Mouse (Mus musculus) kidney, adult 9 months (tissue): ENCODE results near the gene Midn.
A peak's percentile ranks its signal among the peaks of the same experiment; 100 is the strongest.

ENCODE experiments used
- DNase-seq: peaks from one replicate; pipeline ENCODE4 v3.0.0; 2022

Midn gene

GRCm38 (mm10) chr10:80147719-80148601 is at the start of gene Midn:
Midn (plus strand) TSS chr10:80148272.
- DNase-seq = peak; percentile 91

GRCm38 (mm10) chr10:80098630-80099029 is 49.4 kb upstream of the Midn start:
- peak; percentile 30 for DNase-seq

- DNase-seq = peak; percentile 49
Observed at GRCm38 (mm10) chr10:80100982-80101381, 47.1 kb upstream of the Midn start.

GRCm38 (mm10) chr10:80102216-80102915 is 45.7 kb upstream of the Midn start:
- peak; percentile 88 for DNase-seq

- no peak for DNase-seq
Observed at GRCm38 (mm10) chr10:80103032-80103431, 45.0 kb upstream of the Midn start.

DNA sequence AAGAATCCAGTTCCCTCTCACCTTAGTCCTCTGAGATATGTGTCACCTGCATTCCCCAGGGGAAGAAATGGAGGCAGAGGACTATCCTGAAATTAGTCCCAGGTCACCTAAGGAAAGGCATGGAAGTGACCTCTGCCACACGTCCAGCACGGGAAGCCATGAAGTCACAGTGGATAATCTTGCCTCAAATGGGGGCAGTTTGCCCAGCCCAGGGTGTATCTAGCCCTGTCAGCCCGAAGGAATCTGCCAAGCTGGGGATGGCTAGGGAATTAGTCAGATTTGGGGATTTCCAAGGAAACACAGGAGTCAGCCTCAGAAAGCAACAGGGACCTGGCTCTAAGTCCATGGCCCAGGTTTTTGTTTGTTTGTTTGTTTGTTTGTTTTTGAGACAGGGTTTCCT is 43.9 kb upstream of the Midn start:
- no peak for DNase-seq

DNA sequence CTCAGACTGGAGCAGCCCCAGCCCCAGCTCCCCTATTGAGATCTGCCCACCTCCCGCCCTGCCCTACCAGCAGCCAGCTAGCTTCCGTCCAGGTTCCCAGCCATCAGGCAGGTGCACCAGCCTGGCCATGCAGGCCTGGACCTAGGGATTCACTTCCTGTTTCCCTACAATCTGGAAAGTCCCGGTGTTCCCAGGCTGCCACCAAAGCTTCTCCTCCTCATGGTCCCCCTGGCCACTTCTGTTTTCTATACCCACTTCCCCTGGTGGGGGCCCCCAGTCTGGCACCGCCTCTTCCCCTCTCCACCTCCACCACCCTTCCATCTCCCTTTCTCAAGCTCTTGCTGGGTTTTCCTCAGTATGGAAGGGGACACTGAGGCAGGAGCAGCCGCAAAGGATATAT is 42.6 kb upstream of the Midn start, which contains the start of gene Sbno2:
Gene Sbno2, minus strand, starts transcription at position 112 of the 400 bp plus-strand sequence.
- DNase-seq = no peak

- DNase-seq = no peak
Observed at GRCm38 (mm10) chr10:80105926-80106325, 42.1 kb upstream of the Midn start.

DNA sequence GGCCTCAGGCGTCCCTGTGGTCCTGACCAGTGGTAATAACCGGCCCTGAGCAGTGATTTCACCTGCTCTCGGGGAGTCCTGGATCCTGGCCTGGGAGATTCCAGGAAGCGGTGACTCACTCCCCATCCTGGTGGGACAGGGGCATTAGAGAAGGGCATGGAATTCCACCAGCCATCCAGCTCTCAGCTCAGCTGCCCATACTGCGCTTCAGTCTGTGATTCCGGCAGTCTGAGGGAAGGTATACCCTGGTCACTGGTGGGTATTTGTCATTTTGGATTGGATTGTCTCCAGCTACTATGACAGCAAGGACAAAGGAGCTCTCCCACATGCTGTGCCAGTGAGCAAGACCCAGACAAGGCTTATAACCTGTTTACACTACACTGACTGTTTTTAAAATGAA is 40.4 kb upstream of the Midn start:
- DNase-seq = no peak

- peak; percentile 97 for DNase-seq
Observed at GRCm38 (mm10) chr10:80114341-80115284, 33.5 kb upstream of the Midn start.

DNA sequence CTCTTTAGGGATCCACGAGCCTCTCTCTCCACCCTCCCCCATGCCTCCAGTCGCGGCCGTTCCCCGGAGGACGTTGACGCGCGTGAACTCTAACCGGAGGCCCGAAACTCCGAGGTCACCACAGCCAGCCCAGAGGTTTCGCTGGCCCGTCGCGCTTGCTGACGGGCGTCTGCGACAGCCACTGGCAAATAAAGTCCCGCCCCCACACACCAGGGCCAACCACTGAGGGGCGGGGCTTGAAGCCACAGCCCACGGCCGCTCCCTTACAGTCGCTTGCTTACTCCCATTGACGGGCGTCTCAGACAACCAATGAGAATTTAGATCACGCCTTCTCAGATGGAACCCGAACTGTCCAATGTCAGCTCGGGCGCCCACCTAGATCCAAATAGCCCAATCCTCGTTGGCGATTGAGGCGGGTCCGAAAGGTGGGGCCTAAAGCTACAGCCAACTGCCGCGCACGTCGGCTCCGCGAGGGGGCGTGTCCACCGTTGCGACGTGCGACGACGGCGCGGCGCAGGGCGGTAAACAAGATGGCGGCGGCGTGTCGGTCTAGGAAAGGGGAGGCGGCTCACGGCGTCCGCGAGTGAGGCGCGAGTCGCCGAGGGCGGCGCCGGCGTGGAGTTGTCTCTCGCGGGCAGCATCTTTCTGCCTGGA is 32.7 kb upstream of the Midn start, which contains the start of gene Stk11:
Gene Stk11, plus strand, starts transcription at position 514 of the 654 bp plus-strand sequence.
- DNase-seq = peak; percentile 100

DNA sequence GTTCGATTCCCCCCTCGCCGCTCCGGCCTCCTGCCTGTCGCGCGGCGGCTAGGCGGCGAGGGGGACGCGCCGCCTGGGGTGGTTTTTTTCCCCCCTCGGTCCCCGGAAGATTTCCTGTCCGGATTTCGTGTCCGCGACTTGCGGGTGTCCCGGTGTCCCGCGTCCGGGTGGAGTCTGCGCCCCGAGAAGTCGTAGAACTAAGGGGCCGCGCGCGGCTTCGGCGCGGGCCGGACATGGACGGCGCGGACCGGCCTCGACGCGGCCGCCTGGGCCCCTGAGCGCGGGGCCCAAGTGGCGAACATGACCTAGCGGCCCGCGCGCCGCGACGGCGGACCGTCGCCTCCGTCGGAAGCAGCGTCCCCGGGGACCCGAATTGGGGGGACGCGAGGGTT is 32.1 kb upstream of the Midn start:
- no peak for DNase-seq

DNA sequence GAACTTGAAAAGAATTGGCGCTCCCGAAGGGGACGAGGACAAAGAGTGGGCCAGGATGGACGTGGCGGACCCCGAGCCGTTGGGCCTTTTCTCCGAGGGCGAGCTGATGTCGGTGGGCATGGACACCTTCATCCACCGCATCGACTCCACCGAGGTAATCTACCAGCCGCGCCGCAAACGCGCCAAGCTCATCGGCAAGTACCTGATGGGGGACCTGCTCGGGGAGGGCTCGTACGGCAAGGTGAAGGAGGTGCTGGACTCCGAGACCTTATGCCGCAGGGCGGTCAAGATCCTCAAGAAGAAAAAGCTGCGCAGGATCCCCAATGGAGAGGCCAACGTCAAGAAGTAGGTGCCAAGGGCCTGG is 31.5 kb upstream of the Midn start:
- DNase-seq = peak; percentile 39

DNA sequence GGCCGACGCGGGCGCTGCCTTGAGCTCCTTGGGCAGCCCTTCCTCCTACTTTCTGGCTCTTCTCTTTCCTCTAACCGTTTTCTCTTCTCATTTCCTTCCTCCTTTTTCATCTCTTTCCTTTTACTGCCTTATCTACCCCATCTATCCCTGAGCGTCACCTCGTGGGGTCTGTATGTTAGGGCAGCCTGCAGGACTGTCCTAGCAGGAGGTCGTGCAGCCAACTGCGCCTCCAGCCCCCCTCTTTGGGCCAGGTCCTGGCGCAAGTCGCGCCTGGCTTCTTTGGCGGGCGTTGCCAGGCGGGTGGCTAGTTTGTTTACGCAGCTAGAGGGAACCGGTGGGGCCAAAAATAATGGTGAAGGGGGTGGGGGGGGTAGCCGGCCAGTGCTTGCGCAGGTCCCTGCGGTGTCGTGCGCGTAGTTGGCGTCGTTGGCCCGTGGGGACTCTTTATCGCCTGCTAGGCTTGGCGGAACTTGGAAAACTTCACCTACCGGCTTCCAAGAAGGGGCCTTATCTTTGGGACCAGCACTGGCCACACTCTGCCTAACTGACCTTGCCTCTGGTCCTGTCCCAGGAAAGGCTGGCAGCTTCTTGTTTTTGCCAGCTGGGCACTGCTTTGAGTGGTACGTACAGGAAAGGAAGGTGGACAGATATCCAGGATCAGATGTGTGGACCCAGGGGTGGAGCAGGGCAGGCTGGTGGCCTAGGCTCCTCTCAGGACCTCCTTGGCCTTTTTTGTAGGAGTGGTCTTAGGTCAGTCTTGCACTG is 31.0 kb upstream of the Midn start:
- DNase-seq = peak; percentile 44

DNA sequence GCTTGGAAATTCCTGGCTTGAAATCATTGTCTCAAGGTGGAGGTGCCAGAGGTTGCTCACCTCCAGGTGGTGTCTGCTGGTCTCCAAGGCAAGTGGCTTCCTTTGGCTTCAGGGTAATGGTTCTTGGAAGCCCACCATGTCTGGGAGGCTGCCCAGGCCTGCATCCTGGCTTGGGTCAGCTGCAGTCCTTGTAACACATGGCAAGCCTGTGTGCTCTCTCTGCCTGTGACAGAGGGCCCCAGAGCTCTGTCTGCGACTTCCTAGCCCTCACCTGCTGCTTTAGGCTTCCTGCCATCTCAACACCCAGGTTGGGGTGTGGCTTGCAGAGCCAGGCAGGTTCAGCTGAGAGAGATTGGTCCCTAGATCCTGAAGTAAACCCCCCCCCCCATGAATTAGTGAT is 30.3 kb upstream of the Midn start:
- no peak for DNase-seq

GRCm38 (mm10) chr10:80118552-80118951 is 29.5 kb upstream of the Midn start:
- no peak for DNase-seq

- no peak for DNase-seq
Observed at GRCm38 (mm10) chr10:80120146-80120545, 27.9 kb upstream of the Midn start.

- DNase-seq = no peak
Observed at GRCm38 (mm10) chr10:80121639-80122038, 26.4 kb upstream of the Midn start.

- DNase-seq = no peak
Observed at GRCm38 (mm10) chr10:80123932-80124562, 24.0 kb upstream of the Midn start.

DNA sequence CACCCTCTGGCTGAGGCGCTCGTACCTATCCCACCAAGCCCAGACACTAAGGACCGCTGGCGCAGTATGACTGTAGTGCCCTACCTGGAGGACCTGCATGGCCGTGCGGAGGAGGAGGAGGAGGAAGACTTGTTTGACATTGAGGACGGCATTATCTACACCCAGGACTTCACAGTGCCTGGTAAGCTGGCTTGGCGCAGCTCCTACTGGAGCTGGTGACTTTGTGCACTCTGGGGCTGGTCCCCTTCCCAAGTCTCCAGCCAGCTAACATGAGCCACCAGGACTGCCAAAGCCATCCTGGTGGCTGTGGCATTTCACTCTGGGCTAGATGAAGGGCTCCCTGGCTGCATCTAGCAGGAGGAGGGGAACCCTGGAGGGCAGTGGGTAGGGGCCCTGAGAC is 20.2 kb upstream of the Midn start:
- no peak for DNase-seq

GRCm38 (mm10) chr10:80129846-80130245 is 18.2 kb upstream of the Midn start:
- DNase-seq = no peak
